Comparison of ENCODE assay signal across 20 mouse cellular contexts in genomic region chr7:78865212-78865949, GRCm38 (mm10). TPM values are rescaled to one million over a fixed set of nuclear protein-coding genes. Genes with fewer than 3 reads are reported as not detected.
DNase-seq lines count a peak whose midpoint lies in the region; ATAC-seq and TF ChIP-seq lines count a peak whose summit lies in the region.
"Had no signal": no experiment of that assay in that cellular context is flagged by ENCODE, and none has a peak within 500 bp of the region (broad histone marks: within the 10 kb centered on the region; RNA-seq: fewer than 3 reads in every experiment).

No protein-coding gene starts in this region.

- H3K9ac ChIP-seq in hindbrain, postnatal 0 days (replicated peaks; ENCODE audit: low read length): no peak overlapping the region
- no peak overlapping the region for H3K9ac ChIP-seq in hindbrain, embryonic 11.5 days (ENCODE audit: low read depth, low read length)
- H3K9ac ChIP-seq in ES-Bruce4 (ENCODE audit: low read depth, poor library complexity, severe bottlenecking): no peak overlapping the region
- H3K9ac ChIP-seq: forebrain, embryonic 12.5 days; liver, embryonic 15.5 days had no signal

- no peaks in the 10 kb centered on the region for H3K36me3 ChIP-seq in hindbrain, postnatal 0 days (ENCODE audit: insufficient read depth, low read length)
- no peaks in the 10 kb centered on the region for H3K36me3 ChIP-seq in hindbrain, embryonic 11.5 days (ENCODE audit: control insufficient read depth, insufficient read depth, low read length)
- H3K36me3 ChIP-seq in ES-Bruce4 (ENCODE audit: control insufficient read depth, insufficient read depth, low read length, poor library complexity, severe bottlenecking): no peaks in the 10 kb centered on the region
- H3K36me3 ChIP-seq in thymus, adult 2 months (ENCODE audit: control insufficient read depth, insufficient read depth, low read length): no peaks in the 10 kb centered on the region
- H3K36me3 ChIP-seq: forebrain, embryonic 12.5 days; heart, embryonic 10.5 days; liver, embryonic 15.5 days had no signal

- TF ChIP-seq EP300 in ES-Bruce4 (IDR thresholded peaks at IDR 0.05; ENCODE audit: insufficient read depth, low read depth, low read length): peak; percentile 78

- H3K27ac ChIP-seq in hindbrain, postnatal 0 days: no peak overlapping the region
- H3K27ac ChIP-seq in hindbrain, embryonic 11.5 days (ENCODE audit: low read depth, low read length): no peak overlapping the region
- no peak overlapping the region for H3K27ac ChIP-seq in ES-Bruce4 (ENCODE audit: insufficient read depth, low read length)
- peak overlapping the region; percentile 73 for H3K27ac ChIP-seq in thymus, adult 2 months (ENCODE audit: control insufficient read depth, insufficient read depth, low read length)
- H3K27ac ChIP-seq: forebrain, embryonic 12.5 days; kidney, postnatal 0 days; layer of hippocampus, adult 2 months; liver, embryonic 15.5 days had no signal

- no peak for ATAC-seq in hindbrain, postnatal 0 days
- no peak for ATAC-seq in hindbrain, embryonic 11.5 days (ENCODE audit: low FRiP score)
- ATAC-seq: hindbrain, embryonic 16.5 days; midbrain, embryonic 16.5 days had no signal

- H3K9me3 ChIP-seq in hindbrain, postnatal 0 days (ENCODE audit: low read length): no peaks in the 10 kb centered on the region
- no peaks in the 10 kb centered on the region for H3K9me3 ChIP-seq in hindbrain, embryonic 11.5 days (ENCODE audit: control insufficient read depth, low read length)
- no peaks in the 10 kb centered on the region for H3K9me3 ChIP-seq in ES-Bruce4 (replicated peaks; ENCODE audit: control insufficient read depth, insufficient read depth, low read length, poor library complexity, severe bottlenecking)
- H3K9me3 ChIP-seq: forebrain, embryonic 12.5 days; heart, embryonic 10.5 days; liver, embryonic 15.5 days had no signal

- WGBS in hindbrain, postnatal 0 days: 64% methylated on average over 12 of the region's 12 CpGs
- WGBS in hindbrain, embryonic 11.5 days: 70% methylated on average over 12 of the region's 12 CpGs
- 12% methylated on average over 12 of the region's 12 CpGs for WGBS in thymus, adult 2 months

- DNase-seq in hindbrain, postnatal 0 days (ENCODE audit: low spot score): peak; percentile 19
- no peak for DNase-seq in hindbrain, embryonic 11.5 days (ENCODE audit: low spot score)
- DNase-seq in CD4-positive, CD25-positive, alpha-beta regulatory T cell, adult 2 months (ENCODE audit: low read depth, low spot score): peak; percentile 19
- peak; percentile 74 for DNase-seq in thymus, adult 2 months
- no peak for DNase-seq in cerebellum, adult 9-11 months
- no peak for DNase-seq in embryo, embryonic 10.5 days (ENCODE audit: low spot score)
- DNase-seq in left cerebral cortex, postnatal 4 days: no peak
- DNase-seq: adrenal gland, adult 8-10 months; cerebellum, adult 8-10 months; gastrocnemius, postnatal 36 days; heart, postnatal 36 days; lung, postnatal 14 days had no signal

- no peaks in the 10 kb centered on the region for H3K4me1 ChIP-seq in hindbrain, postnatal 0 days (ENCODE audit: insufficient read depth, low read length)
- H3K4me1 ChIP-seq in hindbrain, embryonic 11.5 days (replicated peaks; ENCODE audit: control insufficient read depth, insufficient read depth, low read length): no peaks in the 10 kb centered on the region
- no peaks in the 10 kb centered on the region for H3K4me1 ChIP-seq in ES-Bruce4 (ENCODE audit: control insufficient read depth, insufficient read depth, low read length)
- peaks cover 41% of the 10 kb centered on the region for H3K4me1 ChIP-seq in thymus, adult 2 months (replicated peaks; ENCODE audit: control insufficient read depth, insufficient read depth, low read length)
- H3K4me1 ChIP-seq: forebrain, embryonic 12.5 days had no signal

- H3K4me3 ChIP-seq in hindbrain, postnatal 0 days (ENCODE audit: low read length): no peak overlapping the region
- H3K4me3 ChIP-seq in hindbrain, embryonic 11.5 days (ENCODE audit: low read depth, low read length): no peak overlapping the region
- H3K4me3 ChIP-seq in ES-Bruce4 (ENCODE audit: low read depth, low read length): no peak overlapping the region
- no peak overlapping the region for H3K4me3 ChIP-seq in thymus, adult 2 months (ENCODE audit: control insufficient read depth, insufficient read depth, low read length)
- H3K4me3 ChIP-seq: forebrain, embryonic 12.5 days; heart, embryonic 10.5 days; layer of hippocampus, adult 2 months; liver, embryonic 15.5 days had no signal

- intact Hi-C loops in left cerebral cortex, postnatal 4 days (cut with DNase I): no loop called here

- TF ChIP-seq POLR2A in ES-Bruce4 (IDR thresholded peaks at IDR 0.05; ENCODE audit: insufficient read depth, low read length): no peak
- TF ChIP-seq POLR2A in thymus, adult 2 months (IDR thresholded peaks at IDR 0.05; ENCODE audit: control insufficient read depth, extremely low read depth, insufficient read depth, low read length, poor library complexity): no peak

- no peak for TF ChIP-seq CTCF in hindbrain, postnatal 0 days (IDR thresholded peaks at IDR 0.05; ENCODE audit: low read depth)
- no peak for TF ChIP-seq CTCF in ES-Bruce4 (IDR thresholded peaks at IDR 0.05; ENCODE audit: low read depth, low read length)
- no peak for TF ChIP-seq CTCF in thymus, adult 2 months (IDR thresholded peaks at IDR 0.05; ENCODE audit: borderline replicate concordance, control insufficient read depth, extremely low read depth, insufficient read depth, low read length, poor library complexity)

- no peaks in the 10 kb centered on the region for H3K27me3 ChIP-seq in hindbrain, postnatal 0 days (ENCODE audit: insufficient read depth, low read length)
- H3K27me3 ChIP-seq in hindbrain, embryonic 11.5 days (ENCODE audit: control insufficient read depth, insufficient read depth, low read length): no peaks in the 10 kb centered on the region
- no peaks in the 10 kb centered on the region; the same call in 1 of the 2 replicates for H3K27me3 ChIP-seq in ES-Bruce4 (ENCODE audit: control insufficient read depth, insufficient read depth, low read length, poor library complexity, severe bottlenecking)
- no peaks in the 10 kb centered on the region for H3K27me3 ChIP-seq in thymus, adult 2 months (ENCODE audit: control insufficient read depth, insufficient read depth, low read length)
- H3K27me3 ChIP-seq: forebrain, embryonic 12.5 days; liver, embryonic 15.5 days had no signal

- no peak overlapping the region for H3K4me2 ChIP-seq in hindbrain, postnatal 0 days (ENCODE audit: low read depth, low read length)
- no peak overlapping the region for H3K4me2 ChIP-seq in hindbrain, embryonic 11.5 days (replicated peaks; ENCODE audit: low read depth, low read length)
- H3K4me2 ChIP-seq: forebrain, embryonic 12.5 days; liver, embryonic 15.5 days had no signal

RNA-seq across cellular contexts. Expression of gene Det1, which starts 18.3 kb away (rescaled TPM):
- total RNA-seq in hindbrain, postnatal 0 days (2014; rRNA removed): 10.4 and 13.6 TPM in 2 replicates
- 6.4 and 6.9 TPM in 2 replicates for polyA plus RNA-seq in hindbrain, postnatal 0 days (2015; fragmentation: Nextera tagmentation; extraction: Ambion mirVana)
- polyA plus RNA-seq in hindbrain, embryonic 11.5 days (2014; fragmentation: Nextera tagmentation; extraction: Ambion mirVana): 17.8 and 21.3 TPM in 2 replicates
- 10.8 and 14.5 TPM in 2 replicates for polyA plus RNA-seq in ES-Bruce4 (2011; ENCODE audit: insufficient read depth, insufficient read length, low read depth, missing spikeins)
- 32.7 and 33.9 TPM in 2 replicates for polyA plus RNA-seq in thymus, adult 2 months (2012; rRNA removed)
- 1 to 10 TPM; 8.2 to 8.4 TPM for total RNA-seq in left cerebral cortex, postnatal 4 days (2021)

RNA-seq across cellular contexts. Expression of gene Aen, which starts 30.3 kb away (rescaled TPM):
- 36.6 and 43.0 TPM in 2 replicates for total RNA-seq in hindbrain, postnatal 0 days (2014; rRNA removed)
- 49.3 and 54.4 TPM in 2 replicates for polyA plus RNA-seq in hindbrain, postnatal 0 days (2015; fragmentation: Nextera tagmentation; extraction: Ambion mirVana)
- polyA plus RNA-seq in hindbrain, embryonic 11.5 days (2014; fragmentation: Nextera tagmentation; extraction: Ambion mirVana): 37.4 and 43.7 TPM in 2 replicates
- polyA plus RNA-seq in ES-Bruce4 (2011; ENCODE audit: insufficient read depth, insufficient read length, low read depth, missing spikeins): 117 and 121 TPM in 2 replicates
- 32.3 and 39.2 TPM in 2 replicates for polyA plus RNA-seq in thymus, adult 2 months (2012; rRNA removed)
- 10 to 100 TPM; 42.3 to 51.3 TPM for total RNA-seq in left cerebral cortex, postnatal 4 days (2021)

RNA-seq across cellular contexts. Expression of gene Isg20, which starts 47.8 kb away (rescaled TPM):
- total RNA-seq in hindbrain, postnatal 0 days (2014; rRNA removed): 2.0 and 4.1 TPM in 2 replicates
- polyA plus RNA-seq in hindbrain, postnatal 0 days (2015; fragmentation: Nextera tagmentation; extraction: Ambion mirVana): 0.76 and 1.3 TPM in 2 replicates
- polyA plus RNA-seq in hindbrain, embryonic 11.5 days (2014; fragmentation: Nextera tagmentation; extraction: Ambion mirVana): 0.14 and 0.56 TPM in 2 replicates
- 3.5 and 4.8 TPM in 2 replicates for polyA plus RNA-seq in ES-Bruce4 (2011; ENCODE audit: insufficient read depth, insufficient read length, low read depth, missing spikeins)
- polyA plus RNA-seq in thymus, adult 2 months (2012; rRNA removed): 159 and 194 TPM in 2 replicates
- total RNA-seq in left cerebral cortex, postnatal 4 days (2021): under 1 TPM in 1 of 2 experiments, not detected in 1; 0.74 TPM

Comparison
In these comparisons a context has a peak if more than half of its experiments do, and no peak if none do; other contexts are left out.
1. DNase-seq: peak in hindbrain, postnatal 0 days (single experiment), CD4-positive, CD25-positive, alpha-beta regulatory T cell, adult 2 months (single experiment) and thymus, adult 2 months (single experiment); none in hindbrain, embryonic 11.5 days (single experiment), cerebellum, adult 9-11 months (single experiment), embryo, embryonic 10.5 days (single experiment) and left cerebral cortex, postnatal 4 days (single experiment).
2. RNA of gene Isg20, which starts 47.8 kb away (polyA plus RNA-seq): 159 to 194 TPM in thymus, adult 2 months; 3.5 to 4.8 TPM in ES-Bruce4, 0.76 to 1.3 TPM in hindbrain, postnatal 0 days and 0.14 to 0.56 TPM in hindbrain, embryonic 11.5 days; every median in the first group is over 10 times any median in the second.